In the genomic region with DNA sequence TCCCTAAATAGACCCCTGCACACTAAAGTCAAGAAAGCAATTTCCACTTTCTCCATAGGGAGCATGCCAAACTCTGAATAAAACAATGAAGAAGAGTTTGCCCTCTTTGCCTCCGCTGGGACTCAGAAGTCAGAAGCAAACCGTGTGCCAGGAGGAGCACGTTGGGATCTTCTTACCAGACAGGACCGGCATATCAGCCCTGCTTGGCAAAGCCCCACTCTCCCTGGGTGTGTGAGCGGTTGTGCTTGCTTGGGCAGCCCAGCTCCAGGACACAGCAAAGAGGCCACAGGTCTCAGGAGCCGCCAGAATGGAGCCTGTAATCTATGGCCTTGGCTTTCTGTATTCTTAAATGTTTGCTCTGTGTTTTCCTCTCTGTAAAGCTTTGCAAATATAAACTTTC, we compare ENCODE assay signal across 27 mouse cellular contexts. TPM values are rescaled to one million over a fixed set of nuclear protein-coding genes. Genes with fewer than 3 reads are reported as not detected.
DNase-seq lines count a peak whose midpoint lies in the region; ATAC-seq and TF ChIP-seq lines count a peak whose summit lies in the region.
"Had no signal": no experiment of that assay in that cellular context is flagged by ENCODE, and none has a peak within 500 bp of the region (broad histone marks: within the 10 kb centered on the region; RNA-seq: fewer than 3 reads in every experiment).

No protein-coding gene starts in this region.

- H3K36me3 ChIP-seq in hindbrain, embryonic 11.5 days (ENCODE audit: control insufficient read depth, insufficient read depth, low read length) = no peaks in the 10 kb centered on the region
- H3K36me3 ChIP-seq: embryonic facial prominence, embryonic 13.5 days; forebrain, embryonic 10.5 days; forebrain, embryonic 15.5 days; hindbrain, embryonic 15.5 days; kidney, embryonic 15.5 days; midbrain, embryonic 12.5 days; neural tube, embryonic 12.5 days had no signal

- H3K9me3 ChIP-seq in hindbrain, embryonic 11.5 days (ENCODE audit: control insufficient read depth, low read length) = no peaks in the 10 kb centered on the region
- H3K9me3 ChIP-seq: embryonic facial prominence, embryonic 13.5 days; forebrain, embryonic 10.5 days; forebrain, embryonic 15.5 days; hindbrain, embryonic 15.5 days; kidney, embryonic 15.5 days; midbrain, embryonic 12.5 days; neural tube, embryonic 12.5 days had no signal

- H3K4me2 ChIP-seq in hindbrain, embryonic 11.5 days (replicated peaks; ENCODE audit: low read depth, low read length) = no peak overlapping the region
- H3K4me2 ChIP-seq: embryonic facial prominence, embryonic 13.5 days; forebrain, embryonic 15.5 days; heart, embryonic 11.5 days; hindbrain, embryonic 15.5 days; kidney, embryonic 15.5 days; lung, embryonic 14.5 days; midbrain, embryonic 12.5 days; neural tube, embryonic 12.5 days had no signal

- intact Hi-C loops in gastrocnemius, adult 2 months (cut with DNase I) = loop anchor here (5.0 kb wide), 1 partner anchor 447 kb away; a partner anchor contains a TSS

- no peak overlapping the region for H3K9ac ChIP-seq in hindbrain, embryonic 11.5 days (ENCODE audit: low read depth, low read length)
- H3K9ac ChIP-seq: embryonic facial prominence, embryonic 13.5 days; forebrain, embryonic 15.5 days; hindbrain, embryonic 15.5 days; kidney, embryonic 15.5 days; liver, embryonic 14.5 days; lung, embryonic 14.5 days; midbrain, embryonic 12.5 days; neural tube, embryonic 12.5 days had no signal

- no peaks in the 10 kb centered on the region for H3K27me3 ChIP-seq in hindbrain, embryonic 11.5 days (ENCODE audit: control insufficient read depth, insufficient read depth, low read length)
- H3K27me3 ChIP-seq: embryonic facial prominence, embryonic 13.5 days; forebrain, embryonic 15.5 days; hindbrain, embryonic 15.5 days; kidney, embryonic 15.5 days; megakaryocyte, embryonic 14.5 days; midbrain, embryonic 12.5 days; neural tube, embryonic 12.5 days had no signal

- WGBS in hindbrain, embryonic 11.5 days = 77% methylated on average over 6 of the region's 6 CpGs

- peak; percentile 66 for DNase-seq in gastrocnemius, adult 2 months
- DNase-seq in gastrocnemius, postnatal 10 days = no peak
- no peak for DNase-seq in layer of hippocampus, adult 2 months (ENCODE audit: low spot score in 2 of 2)
- no peak for DNase-seq in layer of hippocampus, adult 9-11 months
- DNase-seq in 3T3-L1 (ENCODE audit: low read depth, low spot score) (peak; percentile 14), adipocyte (ENCODE audit: low spot score) (peak; percentile 59)
- DNase-seq in hindbrain, embryonic 11.5 days (ENCODE audit: low spot score) = no peak
- DNase-seq: cerebellum, adult 11 months; cerebellum, adult 9-10 months; cerebellum, postnatal 36 days; left cerebral cortex, postnatal 4 days; right cerebral cortex, adult 18-20 months had no signal

- TF ChIP-seq CTCF in gastrocnemius, adult 2 months (IDR thresholded peaks at IDR 0.05) = no peak
- no peak for TF ChIP-seq CTCF in layer of hippocampus, adult 2 months (conservative IDR thresholded peaks at IDR 0.05)

- no peak for ATAC-seq in hindbrain, embryonic 11.5 days (ENCODE audit: low FRiP score)
- ATAC-seq: activated CD4-positive, CD25-positive, alpha-beta regulatory T cell, adult 4 months; CD4-positive, CD25-positive, alpha-beta regulatory T cell, adult 4 months; forebrain, embryonic 15.5 days; inflammation-experienced regulatory T-cells, adult 6 months had no signal

- H3K4me1 ChIP-seq in hindbrain, embryonic 11.5 days (replicated peaks; ENCODE audit: control insufficient read depth, insufficient read depth, low read length) = 0 out of 2 replicates have a peak, but pooled peaks cover 3% of the 10 kb centered on the region
- H3K4me1 ChIP-seq: kidney, embryonic 15.5 days; neural tube, embryonic 12.5 days had no signal

- H3K27ac ChIP-seq in gastrocnemius, adult 2 months = peak overlapping the region; percentile 80
- peak overlapping the region; percentile 67 for H3K27ac ChIP-seq in layer of hippocampus, adult 2 months
- no peak overlapping the region for H3K27ac ChIP-seq in hindbrain, embryonic 11.5 days (ENCODE audit: low read depth, low read length)
- H3K27ac ChIP-seq: embryonic facial prominence, embryonic 13.5 days; forebrain, embryonic 10.5 days; forebrain, embryonic 15.5 days; hindbrain, embryonic 15.5 days; kidney, embryonic 15.5 days; liver, embryonic 14.5 days; midbrain, embryonic 12.5 days; neural tube, embryonic 12.5 days had no signal

- H3K4me3 ChIP-seq in gastrocnemius, adult 2 months = no peak overlapping the region
- H3K4me3 ChIP-seq in layer of hippocampus, adult 2 months = no peak overlapping the region
- no peak overlapping the region for H3K4me3 ChIP-seq in hindbrain, embryonic 11.5 days (ENCODE audit: low read depth, low read length)
- H3K4me3 ChIP-seq: embryonic facial prominence, embryonic 13.5 days; forebrain, embryonic 10.5 days; forebrain, embryonic 15.5 days; hindbrain, embryonic 15.5 days; kidney, embryonic 15.5 days; megakaryocyte, embryonic 14.5 days; midbrain, embryonic 12.5 days; myocyte; neural tube, embryonic 12.5 days had no signal

RNA-seq across cellular contexts. Expression of a gene that starts 37.6 kb away (rescaled TPM):
- 10 to 100 TPM; 19.9 to 22.1 TPM for total RNA-seq in gastrocnemius, adult 2 months (2021)
- total RNA-seq in gastrocnemius, postnatal 10 days (2021) = 10 to 100 TPM; 23.5 to 28.7 TPM
- total RNA-seq in layer of hippocampus, adult 2 months (2021) = 10 to 100 TPM; 23.0 to 27.9 TPM
- polyA plus RNA-seq in hindbrain, embryonic 11.5 days (2014; fragmentation: Nextera tagmentation; extraction: Ambion mirVana) = 10.6 and 12.3 TPM in 2 replicates

Comparison
In these comparisons a context has a peak if more than half of its experiments do, and no peak if none do; other contexts are left out.
1. DNase-seq: peak in gastrocnemius, adult 2 months (single experiment), 3T3-L1 (single experiment) and adipocyte (single experiment); none in gastrocnemius, postnatal 10 days (single experiment), layer of hippocampus, adult 2 months (0 of 2), layer of hippocampus, adult 9-11 months (single experiment) and hindbrain, embryonic 11.5 days (single experiment).